In the genomic region with DNA sequence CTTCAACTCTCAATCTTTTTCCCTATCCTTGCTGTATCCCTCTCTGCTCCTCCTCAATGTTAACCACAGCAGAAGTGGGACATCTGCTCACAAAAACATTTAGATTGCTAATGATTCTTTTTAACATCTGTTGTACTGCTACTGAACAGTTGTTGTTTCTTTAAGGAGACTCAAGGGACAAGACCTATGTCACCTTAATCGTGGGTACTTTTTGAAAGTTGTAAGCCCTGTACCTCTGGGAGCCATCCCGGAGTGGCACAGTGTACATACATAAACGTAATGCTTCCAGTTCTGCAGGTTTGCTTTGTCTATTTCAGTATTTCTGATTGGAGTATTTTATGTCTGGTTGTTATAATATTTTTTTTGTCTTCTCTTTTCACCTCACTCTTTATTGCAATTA, we compare ENCODE assay signal across 29 mouse cellular contexts.
DNase-seq lines count a peak whose midpoint lies in the region; ATAC-seq lines count a peak whose summit lies in the region.
"Had no signal": no experiment of that assay in that cellular context is flagged by ENCODE, and none has a peak within 500 bp of the region (broad histone marks: within the 10 kb centered on the region; RNA-seq: fewer than 3 reads in every experiment).

No protein-coding gene starts in this region.

- no peaks in the 10 kb centered on the region for H3K36me3 ChIP-seq in hindbrain, embryonic 14.5 days (replicated peaks; ENCODE audit: control insufficient read depth, insufficient read depth)
- H3K36me3 ChIP-seq in hindbrain, embryonic 11.5 days (ENCODE audit: control insufficient read depth, insufficient read depth, low read length), result no peaks in the 10 kb centered on the region
- no peaks in the 10 kb centered on the region for H3K36me3 ChIP-seq in midbrain, embryonic 13.5 days
- H3K36me3 ChIP-seq in midbrain, embryonic 15.5 days (replicated peaks), result no peaks in the 10 kb centered on the region
- no peaks in the 10 kb centered on the region for H3K36me3 ChIP-seq in neural tube, embryonic 13.5 days
- no peaks in the 10 kb centered on the region for H3K36me3 ChIP-seq in neural tube, embryonic 14.5 days (ENCODE audit: control insufficient read depth, insufficient read depth, low read length)
- H3K36me3 ChIP-seq: embryonic facial prominence, embryonic 10.5 days; embryonic facial prominence, embryonic 13.5 days; forebrain, embryonic 12.5 days; forebrain, embryonic 15.5 days; heart, embryonic 12.5 days; heart, embryonic 15.5 days; hindbrain, embryonic 10.5 days had no signal

- no peak overlapping the region for H3K4me2 ChIP-seq in hindbrain, embryonic 14.5 days (replicated peaks)
- H3K4me2 ChIP-seq in hindbrain, embryonic 11.5 days (replicated peaks; ENCODE audit: low read depth, low read length), result no peak overlapping the region
- H3K4me2 ChIP-seq in midbrain, embryonic 13.5 days (replicated peaks), result no peak overlapping the region
- no peak overlapping the region for H3K4me2 ChIP-seq in midbrain, embryonic 15.5 days
- no peak overlapping the region for H3K4me2 ChIP-seq in neural tube, embryonic 13.5 days
- no peak overlapping the region for H3K4me2 ChIP-seq in neural tube, embryonic 14.5 days (ENCODE audit: low read depth, low read length)
- H3K4me2 ChIP-seq: embryonic facial prominence, embryonic 13.5 days; forebrain, embryonic 12.5 days; forebrain, embryonic 15.5 days; heart, embryonic 12.5 days; heart, embryonic 15.5 days had no signal

- 0 out of 2 replicates have a peak, but pooled peaks have one; percentile 55 for ATAC-seq in hindbrain, embryonic 14.5 days (ENCODE audit: low FRiP score)
- ATAC-seq in hindbrain, embryonic 11.5 days (ENCODE audit: low FRiP score), result no peak
- ATAC-seq in midbrain, embryonic 13.5 days, result peak; percentile 34; the same call in 1 of the 2 replicates
- ATAC-seq in midbrain, embryonic 15.5 days (replicated peaks), result no peak
- peak; percentile 72; the same call in 1 of the 2 replicates for ATAC-seq in neural tube, embryonic 13.5 days (ENCODE audit: low read depth)
- peak; percentile 60 for ATAC-seq in neural tube, embryonic 14.5 days (ENCODE audit: low read depth)
- ATAC-seq: forebrain, embryonic 15.5 days; hindbrain, postnatal 0 days had no signal

- no peak overlapping the region for H3K4me3 ChIP-seq in hindbrain, embryonic 14.5 days (replicated peaks; ENCODE audit: low read length)
- H3K4me3 ChIP-seq in hindbrain, embryonic 11.5 days (ENCODE audit: low read depth, low read length), result no peak overlapping the region
- no peak overlapping the region for H3K4me3 ChIP-seq in midbrain, embryonic 13.5 days (replicated peaks)
- no peak overlapping the region for H3K4me3 ChIP-seq in midbrain, embryonic 15.5 days
- no peak overlapping the region for H3K4me3 ChIP-seq in neural tube, embryonic 13.5 days
- H3K4me3 ChIP-seq in neural tube, embryonic 14.5 days (ENCODE audit: low read depth, low read length), result no peak overlapping the region
- H3K4me3 ChIP-seq: embryonic facial prominence, embryonic 10.5 days; embryonic facial prominence, embryonic 13.5 days; erythroblast, embryonic 14.5 days; forebrain, embryonic 12.5 days; forebrain, embryonic 15.5 days; heart, embryonic 12.5 days; heart, embryonic 15.5 days; hindbrain, embryonic 10.5 days had no signal

- H3K27me3 ChIP-seq in hindbrain, embryonic 14.5 days (ENCODE audit: control insufficient read depth, insufficient read depth, low read length), result no peaks in the 10 kb centered on the region
- no peaks in the 10 kb centered on the region for H3K27me3 ChIP-seq in hindbrain, embryonic 11.5 days (ENCODE audit: control insufficient read depth, insufficient read depth, low read length)
- H3K27me3 ChIP-seq in midbrain, embryonic 13.5 days, result no peaks in the 10 kb centered on the region
- H3K27me3 ChIP-seq in midbrain, embryonic 15.5 days (replicated peaks), result no peaks in the 10 kb centered on the region
- H3K27me3 ChIP-seq in neural tube, embryonic 13.5 days, result no peaks in the 10 kb centered on the region
- no peaks in the 10 kb centered on the region for H3K27me3 ChIP-seq in neural tube, embryonic 14.5 days (ENCODE audit: control insufficient read depth, insufficient read depth, low read length)
- H3K27me3 ChIP-seq: embryonic facial prominence, embryonic 13.5 days; forebrain, embryonic 12.5 days; forebrain, embryonic 15.5 days; heart, embryonic 12.5 days; heart, embryonic 15.5 days had no signal

- DNase-seq in hindbrain, embryonic 14.5 days (ENCODE audit: low spot score), result no peak
- DNase-seq in hindbrain, embryonic 11.5 days (ENCODE audit: low spot score), result no peak
- no peak for DNase-seq in neural tube, embryonic 10.5 days (ENCODE audit: extremely low spot score, low spot score)
- no peak for DNase-seq in thymus, adult 18-20 months
- DNase-seq: adrenal gland, adult 2 months; adrenal gland, postnatal 14 days; B cell, adult 2 months; cerebellum, adult 11-12 months; cerebellum, adult 8-10 months; cerebellum, postnatal 10 days; cerebellum, postnatal 36 days; embryo, embryonic 11 days; gastrocnemius, postnatal 25 days; heart, adult 18-20 months; heart, postnatal 10 days; heart, postnatal 36 days had no signal

- no peaks in the 10 kb centered on the region for H3K9me3 ChIP-seq in hindbrain, embryonic 14.5 days (ENCODE audit: control insufficient read depth, low read length)
- no peaks in the 10 kb centered on the region for H3K9me3 ChIP-seq in hindbrain, embryonic 11.5 days (ENCODE audit: control insufficient read depth, low read length)
- no peaks in the 10 kb centered on the region for H3K9me3 ChIP-seq in midbrain, embryonic 13.5 days
- no peaks in the 10 kb centered on the region for H3K9me3 ChIP-seq in midbrain, embryonic 15.5 days
- H3K9me3 ChIP-seq in neural tube, embryonic 13.5 days, result no peaks in the 10 kb centered on the region
- H3K9me3 ChIP-seq in neural tube, embryonic 14.5 days (ENCODE audit: control insufficient read depth, low read length), result no peaks in the 10 kb centered on the region
- H3K9me3 ChIP-seq: embryonic facial prominence, embryonic 10.5 days; embryonic facial prominence, embryonic 13.5 days; forebrain, embryonic 12.5 days; forebrain, embryonic 15.5 days; heart, embryonic 12.5 days; heart, embryonic 15.5 days; hindbrain, embryonic 10.5 days had no signal

- 40% methylated on average over 3 of the region's 3 CpGs for WGBS in hindbrain, embryonic 14.5 days
- WGBS in hindbrain, embryonic 11.5 days, result 50% methylated on average over 3 of the region's 3 CpGs
- 51% methylated on average over 3 of the region's 3 CpGs for WGBS in midbrain, embryonic 13.5 days
- WGBS in midbrain, embryonic 15.5 days, result 45% methylated on average over 3 of the region's 3 CpGs
- WGBS in neural tube, embryonic 13.5 days, result 42% methylated on average over 3 of the region's 3 CpGs
- WGBS in neural tube, embryonic 14.5 days, result 32% methylated on average over 3 of the region's 3 CpGs

- no peak overlapping the region for H3K27ac ChIP-seq in hindbrain, embryonic 14.5 days
- no peak overlapping the region for H3K27ac ChIP-seq in hindbrain, embryonic 11.5 days (ENCODE audit: low read depth, low read length)
- no peak overlapping the region for H3K27ac ChIP-seq in midbrain, embryonic 13.5 days
- no peak overlapping the region for H3K27ac ChIP-seq in midbrain, embryonic 15.5 days
- H3K27ac ChIP-seq in neural tube, embryonic 13.5 days (replicated peaks), result no peak overlapping the region
- no peak overlapping the region for H3K27ac ChIP-seq in neural tube, embryonic 14.5 days (ENCODE audit: low read depth, low read length)
- H3K27ac ChIP-seq: embryonic facial prominence, embryonic 10.5 days; embryonic facial prominence, embryonic 13.5 days; forebrain, embryonic 12.5 days; forebrain, embryonic 15.5 days; heart, embryonic 15.5 days; hindbrain, embryonic 10.5 days; hindbrain, postnatal 0 days had no signal

- H3K9ac ChIP-seq in hindbrain, embryonic 14.5 days, result no peak overlapping the region
- no peak overlapping the region for H3K9ac ChIP-seq in hindbrain, embryonic 11.5 days (ENCODE audit: low read depth, low read length)
- H3K9ac ChIP-seq in midbrain, embryonic 13.5 days (replicated peaks), result no peak overlapping the region
- no peak overlapping the region for H3K9ac ChIP-seq in midbrain, embryonic 15.5 days
- H3K9ac ChIP-seq in neural tube, embryonic 13.5 days, result no peak overlapping the region
- no peak overlapping the region for H3K9ac ChIP-seq in neural tube, embryonic 14.5 days (replicated peaks; ENCODE audit: low read depth, low read length)
- H3K9ac ChIP-seq: embryonic facial prominence, embryonic 13.5 days; forebrain, embryonic 12.5 days; forebrain, embryonic 15.5 days; heart, embryonic 12.5 days; heart, embryonic 15.5 days had no signal

- H3K4me1 ChIP-seq in hindbrain, embryonic 14.5 days (replicated peaks; ENCODE audit: control insufficient read depth, insufficient read depth, low read length), result peaks cover 4% of the 10 kb centered on the region
- H3K4me1 ChIP-seq in hindbrain, embryonic 11.5 days (replicated peaks; ENCODE audit: control insufficient read depth, insufficient read depth, low read length), result no peaks in the 10 kb centered on the region
- H3K4me1 ChIP-seq in midbrain, embryonic 13.5 days (replicated peaks), result peaks cover 9% of the 10 kb centered on the region; the same call in 1 of the 2 replicates
- no peaks in the 10 kb centered on the region for H3K4me1 ChIP-seq in midbrain, embryonic 15.5 days
- peaks cover 10% of the 10 kb centered on the region for H3K4me1 ChIP-seq in neural tube, embryonic 13.5 days (replicated peaks)
- 0 out of 2 replicates have a peak, but pooled peaks cover 4% of the 10 kb centered on the region for H3K4me1 ChIP-seq in neural tube, embryonic 14.5 days (ENCODE audit: control insufficient read depth, insufficient read depth, low read length)
- H3K4me1 ChIP-seq: embryonic facial prominence, embryonic 10.5 days; embryonic facial prominence, embryonic 13.5 days; forebrain, embryonic 12.5 days; heart, embryonic 12.5 days; heart, embryonic 15.5 days; hindbrain, embryonic 10.5 days had no signal

Comparison
In these comparisons a context has a peak if more than half of its experiments do, and no peak if none do; other contexts are left out.
1. ATAC-seq: peak in hindbrain, embryonic 14.5 days (single experiment), midbrain, embryonic 13.5 days (single experiment), neural tube, embryonic 13.5 days (single experiment) and neural tube, embryonic 14.5 days (single experiment); none in hindbrain, embryonic 11.5 days (single experiment) and midbrain, embryonic 15.5 days (single experiment).